Mouse (Mus musculus) spleen, embryonic (tissue): ENCODE data around the gene Srrm4.

Experiments
- CTCF ChIA-PET: fragments of 350-600 bp; sonication (Branson Sonifier 250); formaldehyde crosslinking; loops from one replicate; lab custom pipeline; 2022; lab: Charles Lee

The Srrm4 gene

GRCm38 (mm10) chr5:116407321-116407720, 184.3 kb downstream of the Srrm4 start:
- CTCF ChIA-PET, result no interaction called here

GRCm38 (mm10) chr5:116406507-116406906, 185.1 kb downstream of the Srrm4 start:
- CTCF ChIA-PET, result no interaction called here

- CTCF ChIA-PET, result no interaction called here
These were observed 185.7 kb downstream of the Srrm4 start for GRCm38 (mm10) chr5:116405934-116406333.

GRCm38 (mm10) chr5:116404063-116404462, 187.6 kb downstream of the Srrm4 start:
- CTCF ChIA-PET, result no interaction called here

- CTCF ChIA-PET, result no interaction called here
These were observed 190.8 kb downstream of the Srrm4 start for GRCm38 (mm10) chr5:116400801-116401200.

GRCm38 (mm10) chr5:116400042-116400730, 191.4 kb downstream of the Srrm4 start:
- CTCF ChIA-PET, result no interaction called here

GRCm38 (mm10) chr5:116396104-116396503, 195.5 kb downstream of the Srrm4 start:
- CTCF ChIA-PET, result no interaction called here

- CTCF ChIA-PET, result no interaction called here
These were observed 199.0 kb downstream of the Srrm4 start for GRCm38 (mm10) chr5:116392603-116393002.

- CTCF ChIA-PET, result no interaction called here
These were observed 201.6 kb downstream of the Srrm4 start for GRCm38 (mm10) chr5:116389856-116390542.

- CTCF ChIA-PET, result no interaction called here
These were observed 202.3 kb downstream of the Srrm4 start for GRCm38 (mm10) chr5:116389321-116389720.
